Mouse (Mus musculus) lung, adult 2 months (tissue): Measurements from ENCODE around the gene Exoc6b. TPM values are rescaled to one million over a fixed set of nuclear protein-coding genes. Genes with fewer than 3 reads are reported as not detected.

Experiments used
- DNase-seq: peaks from one replicate; pipeline ENCODE4 v3.0.0; 2022
- H3K4me1 ChIP-seq: fragments of 200-500 bp; 2 replicates; pipeline ENCODE4 v1.6.1; 2011; ENCODE audit warnings: low read length; ENCODE audit not compliant: control insufficient read depth, insufficient read depth
- H3K4me3 ChIP-seq: fragments of 200-500 bp; replicated peaks from 2 replicates; pipeline ENCODE3; 2011; ENCODE audit warnings: low read depth, mild to moderate bottlenecking, control low read depth, low read length; ENCODE audit errors: extremely low read depth
- CTCF ChIP-seq: fragments of 200-500 bp; IDR thresholded peaks from 2 replicates; pipeline ENCODE4 v1.5.1; 2011; ENCODE audit warnings: mild to moderate bottlenecking, low read length, control low read depth; ENCODE audit not compliant: insufficient read depth
- POLR2A ChIP-seq: fragments of 200-500 bp; IDR thresholded peaks from 2 replicates; pipeline ENCODE4 v1.6.1; 2011; ENCODE audit warnings: low read depth, mild to moderate bottlenecking, control low read depth, low read length, borderline replicate concordance; ENCODE audit errors: extremely low read depth
- WGBS: fragments of 180-500 bp; shearing (Covaris S2); methylation state at CpG from one replicate; pipeline ENCODE4 v1.1.7; 2018; 5-methylcytosine and 5-hydroxymethylcytosine counted together
- polyA plus RNA-seq: library from polyadenylated mRNA; depleted of rRNA; stranded (reverse); fragments of >200 nt; gene quantifications from 2 replicates; pipeline ENCODE4 v1.2.3, GENCODE M21; 2012

Exoc6b gene
- polyA plus RNA-seq, 1 experiment: 14.3 TPM

DNA sequence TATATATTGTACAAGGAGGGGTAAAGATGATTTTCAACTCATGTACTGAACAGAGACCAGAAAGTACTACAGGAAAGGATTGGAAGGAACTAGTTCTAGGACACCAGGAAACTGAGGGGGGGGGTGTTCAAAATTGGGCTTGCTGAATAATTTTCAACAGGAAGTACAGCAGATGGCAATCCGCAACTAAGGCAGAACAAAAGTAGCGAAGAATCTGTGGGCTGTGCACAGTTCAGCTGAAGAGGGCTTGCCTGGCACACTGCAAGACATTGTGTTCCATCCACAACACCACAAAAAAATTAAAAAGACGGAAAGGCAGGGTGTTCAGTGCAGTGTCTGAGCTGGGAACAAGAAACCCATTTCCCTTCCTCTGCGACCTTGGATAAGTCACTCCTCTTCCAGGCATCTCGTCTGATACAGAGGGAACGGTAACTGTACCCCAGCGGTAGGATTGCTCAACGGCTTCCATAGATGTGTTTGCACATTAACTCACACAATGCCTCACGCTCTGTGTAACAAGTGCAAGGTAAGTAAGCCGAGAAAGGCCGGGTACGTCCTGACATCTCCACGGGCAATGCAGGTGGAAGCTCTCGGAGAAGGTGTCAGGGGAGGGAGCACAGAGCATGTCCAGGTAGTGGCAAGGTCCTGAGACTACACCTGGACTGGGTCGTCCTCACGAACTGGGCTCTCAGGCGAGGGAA, 841 bp downstream of the Exoc6b start:
- WGBS: 2% methylated on average over 17 of the region's 17 CpGs
- Histone ChIP-seq H3K4me3 (peak overlapping the region; percentile 97), H3K4me1 (peaks cover 3% of the 10 kb centered on the region)
- TF ChIP-seq CTCF (no peak), POLR2A (no peak)
- no peak for DNase-seq

DNA sequence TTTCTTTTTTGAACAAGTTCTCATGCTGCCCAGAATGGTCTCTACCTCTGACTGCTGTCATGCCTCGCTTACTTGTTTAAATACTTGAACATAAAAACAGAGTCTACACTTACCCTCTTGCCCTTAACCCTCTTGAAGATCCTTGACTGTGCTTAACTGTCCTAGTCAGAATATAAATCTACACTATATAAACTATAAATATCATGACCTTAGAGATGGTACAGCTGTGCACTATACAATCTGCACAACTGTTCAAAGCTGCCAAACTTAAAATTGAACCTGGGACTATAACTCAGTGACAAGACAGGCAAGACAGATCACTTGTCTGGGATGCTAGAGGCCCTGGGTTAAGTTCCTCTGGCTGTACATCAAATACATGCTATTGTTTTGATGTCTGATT, 11.7 kb downstream of the Exoc6b start:
- WGBS: 69% methylated on average over 1 of the region's 1 CpGs
- no peak for TF ChIP-seq POLR2A
- no peak for TF ChIP-seq CTCF

GRCm38 (mm10) chr6:85051109-85051508, 18.2 kb downstream of the Exoc6b start:
- Histone ChIP-seq H3K4me1 (peaks cover 2% of the 10 kb centered on the region; the same call in 1 of the 2 replicates), H3K4me3 (no peak overlapping the region)
- TF ChIP-seq CTCF (no peak), POLR2A (no peak)
- DNase-seq: no peak
- WGBS: 77% methylated on average over 4 of the region's 4 CpGs

More for the DNA sequence above, 11.7 kb downstream of the Exoc6b start:
- H3K4me1 ChIP-seq: no peaks in the 10 kb centered on the region
- DNase-seq: no peak
- H3K4me3 ChIP-seq: no peak overlapping the region

- DNase-seq: no peak
- TF ChIP-seq POLR2A (no peak), CTCF (no peak)
- 88% methylated on average over 3 of the region's 3 CpGs for WGBS
- Histone ChIP-seq H3K4me1 (peaks cover 2% of the 10 kb centered on the region; the same call in 1 of the 2 replicates), H3K4me3 (no peak overlapping the region)
Observed at GRCm38 (mm10) chr6:85046531-85046930, 22.8 kb downstream of the Exoc6b start.

GRCm38 (mm10) chr6:85044621-85045152, 24.6 kb downstream of the Exoc6b start:
- WGBS: 79% methylated on average over 4 of the region's 4 CpGs
- TF ChIP-seq CTCF (no peak), POLR2A (no peak)
- no peak for DNase-seq
- H3K4me3 ChIP-seq: no peak overlapping the region
- peaks cover 2% of the 10 kb centered on the region; the same call in 1 of the 2 replicates for H3K4me1 ChIP-seq

DNA sequence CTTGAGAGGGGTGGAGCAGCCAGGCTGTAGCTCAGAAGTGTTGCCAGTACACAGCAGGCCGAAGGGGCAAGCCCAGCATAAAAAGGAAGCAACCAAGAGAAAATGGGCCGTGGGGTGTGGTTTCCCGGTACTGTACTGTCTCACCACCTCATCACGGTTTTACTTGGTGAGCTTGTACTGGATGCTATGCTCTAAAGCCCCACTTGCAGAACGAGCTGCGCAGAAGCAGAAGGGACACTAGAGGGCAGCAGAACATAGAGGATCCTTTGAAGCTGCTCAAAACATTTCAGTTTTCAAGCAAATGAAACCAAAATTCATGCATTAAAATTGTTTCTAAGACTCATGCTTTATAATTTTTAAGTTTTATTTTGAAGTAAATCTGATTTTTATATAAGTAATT, 31.6 kb downstream of the Exoc6b start:
- Histone ChIP-seq H3K4me1 (no peaks in the 10 kb centered on the region), H3K4me3 (no peak overlapping the region)
- 5% methylated on average over 6 of the region's 6 CpGs for WGBS
- TF ChIP-seq POLR2A (no peak), CTCF (peak; percentile 89)
- peak; percentile 25 for DNase-seq

GRCm38 (mm10) chr6:85029671-85030070, 39.6 kb downstream of the Exoc6b start:
- TF ChIP-seq POLR2A: no peak
- no peak for TF ChIP-seq CTCF
- no peak overlapping the region for H3K4me3 ChIP-seq
- WGBS: 54% methylated on average over 1 of the region's 1 CpGs
- H3K4me1 ChIP-seq: no peaks in the 10 kb centered on the region
- DNase-seq: no peak

DNA sequence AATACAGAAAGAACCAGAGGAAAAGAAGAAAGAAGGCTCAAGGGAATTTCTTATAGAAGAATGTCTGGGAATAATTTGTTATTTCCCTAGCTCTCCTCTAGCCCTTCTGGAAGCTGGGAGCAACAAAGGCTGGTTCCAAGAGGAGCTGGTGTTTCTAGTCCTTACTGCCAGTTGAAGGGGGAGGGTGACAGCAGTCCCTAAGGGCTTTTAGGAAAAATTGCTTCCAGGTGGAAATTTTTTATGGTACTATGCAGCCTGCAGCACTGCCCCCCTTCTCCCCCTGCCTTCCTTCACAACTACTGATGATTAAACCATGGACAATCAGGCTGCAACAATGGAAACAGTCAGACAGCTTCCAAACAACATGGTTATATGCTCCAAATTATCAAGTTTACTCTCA, 44.9 kb downstream of the Exoc6b start:
- H3K4me1 ChIP-seq: no peaks in the 10 kb centered on the region
- DNase-seq: no peak
- no peak for TF ChIP-seq CTCF
- TF ChIP-seq POLR2A: no peak
- no peak overlapping the region for H3K4me3 ChIP-seq

GRCm38 (mm10) chr6:85017011-85017410, 52.3 kb downstream of the Exoc6b start:
- no peak overlapping the region for H3K4me3 ChIP-seq
- TF ChIP-seq POLR2A: no peak
- no peak for TF ChIP-seq CTCF
- 13% methylated on average over 2 of the region's 2 CpGs for WGBS
- no peaks in the 10 kb centered on the region for H3K4me1 ChIP-seq
- no peak for DNase-seq

DNA sequence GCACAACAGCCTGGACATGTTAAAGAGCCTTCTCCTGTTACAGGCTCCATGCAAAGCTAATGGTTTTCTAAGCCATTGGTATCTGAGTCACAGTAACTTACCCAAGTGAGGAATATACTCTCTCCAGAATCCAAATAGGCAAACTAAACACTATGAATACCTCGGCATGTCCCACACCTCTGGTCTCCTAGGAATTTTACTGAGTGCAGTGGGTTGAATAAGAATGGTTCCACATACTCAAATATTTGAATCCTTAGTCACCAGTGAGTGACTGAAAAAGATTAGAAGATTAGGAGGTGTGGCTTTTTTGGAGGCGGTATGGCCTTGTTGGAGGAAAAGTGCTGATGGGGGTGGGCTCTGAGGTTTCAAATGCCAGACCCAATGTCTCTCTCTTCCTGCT, 55.4 kb downstream of the Exoc6b start:
- Histone ChIP-seq H3K4me1 (no peaks in the 10 kb centered on the region), H3K4me3 (no peak overlapping the region)
- DNase-seq: no peak
- WGBS: 66% methylated on average over 2 of the region's 2 CpGs
- TF ChIP-seq POLR2A: no peak
- no peak for TF ChIP-seq CTCF
